Mouse (Mus musculus) T-helper 1 cell (primary cell): ENCODE results near the gene Ptpn11.

Experiments used
- in situ Hi-C: fragments of 300-600 bp; cut with MboI, MseI; formaldehyde crosslinking; loops from one replicate; pipeline ENCODE4 v1.15.1; 2025; ENCODE audit warnings: high pct_unique_total_duplicates

The Ptpn11 gene

DNA sequence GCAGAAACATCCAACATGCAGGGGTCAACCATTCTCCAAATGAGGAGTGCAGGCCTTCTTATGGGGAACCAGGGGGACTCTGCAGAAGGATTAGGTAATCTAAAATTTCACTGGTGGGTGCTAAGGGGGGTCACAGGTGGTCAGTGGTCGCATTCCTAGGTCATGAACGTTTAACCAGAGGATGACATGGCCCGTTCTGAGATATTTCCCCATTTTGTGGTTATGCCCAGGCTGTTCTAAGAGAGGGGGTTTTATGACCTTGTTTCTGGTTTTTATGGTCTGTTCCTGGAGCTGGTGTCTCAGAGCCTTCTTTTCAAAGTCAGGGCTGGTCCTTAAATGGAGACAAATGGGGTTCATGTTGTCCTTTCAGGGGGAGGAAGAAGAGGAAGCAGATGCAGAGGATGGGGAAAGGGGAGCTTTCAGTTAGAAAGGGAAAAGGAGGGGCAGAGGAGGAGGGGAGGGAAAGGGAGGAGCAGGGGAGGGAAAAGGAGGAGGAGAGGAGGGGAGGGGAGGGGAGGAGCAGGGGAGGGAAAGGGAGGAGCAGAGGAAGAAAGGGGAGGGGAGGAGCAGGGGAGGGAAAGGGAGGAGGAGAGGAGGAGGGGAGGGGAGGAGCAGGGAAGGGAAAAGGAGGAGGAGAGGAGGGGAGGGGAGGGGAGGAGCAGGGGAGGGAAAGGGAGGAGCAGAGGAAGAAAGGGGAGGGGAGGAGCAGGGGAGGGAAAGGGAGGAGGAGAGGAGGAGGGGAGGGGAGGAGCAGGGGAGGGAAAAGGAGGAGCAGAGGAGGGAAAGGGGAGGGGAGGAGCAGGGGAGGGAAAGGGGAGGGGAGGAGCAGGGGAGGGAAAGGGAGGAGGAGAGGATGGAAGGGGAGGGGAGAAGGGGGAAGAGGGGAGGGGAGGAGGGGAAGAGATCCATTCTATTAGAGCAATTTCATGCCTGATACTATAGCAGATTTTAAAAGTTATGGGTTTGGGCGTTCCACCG, 66.7 kb downstream of the Ptpn11 start:
- in situ Hi-C loops = no loop called here

- in situ Hi-C loops = no loop called here
Measured at GRCm38 (mm10) chr5:121123399-121123798, 67.8 kb downstream of the Ptpn11 start.

GRCm38 (mm10) chr5:121122577-121122976, 68.6 kb downstream of the Ptpn11 start:
- in situ Hi-C loops = no loop called here

DNA sequence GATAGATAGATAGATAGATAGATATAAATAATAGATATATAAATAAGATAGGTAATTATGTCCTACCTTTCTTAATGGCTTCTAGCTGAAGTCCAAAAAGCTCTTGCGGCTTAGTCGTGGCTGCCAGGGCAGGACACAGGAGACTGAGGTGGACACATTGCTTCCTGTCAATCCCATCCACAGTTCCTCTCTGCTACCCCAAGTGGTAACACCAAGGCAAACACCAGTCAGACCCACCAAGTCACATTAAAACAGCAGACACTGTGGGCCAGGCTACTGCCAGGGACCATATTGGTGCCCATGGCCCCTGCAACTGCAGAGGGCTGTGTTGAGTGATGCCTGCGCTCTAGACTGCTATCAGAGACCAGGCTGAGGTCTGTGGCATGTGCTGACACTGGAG, 69.2 kb downstream of the Ptpn11 start:
- in situ Hi-C loops = no loop called here

DNA sequence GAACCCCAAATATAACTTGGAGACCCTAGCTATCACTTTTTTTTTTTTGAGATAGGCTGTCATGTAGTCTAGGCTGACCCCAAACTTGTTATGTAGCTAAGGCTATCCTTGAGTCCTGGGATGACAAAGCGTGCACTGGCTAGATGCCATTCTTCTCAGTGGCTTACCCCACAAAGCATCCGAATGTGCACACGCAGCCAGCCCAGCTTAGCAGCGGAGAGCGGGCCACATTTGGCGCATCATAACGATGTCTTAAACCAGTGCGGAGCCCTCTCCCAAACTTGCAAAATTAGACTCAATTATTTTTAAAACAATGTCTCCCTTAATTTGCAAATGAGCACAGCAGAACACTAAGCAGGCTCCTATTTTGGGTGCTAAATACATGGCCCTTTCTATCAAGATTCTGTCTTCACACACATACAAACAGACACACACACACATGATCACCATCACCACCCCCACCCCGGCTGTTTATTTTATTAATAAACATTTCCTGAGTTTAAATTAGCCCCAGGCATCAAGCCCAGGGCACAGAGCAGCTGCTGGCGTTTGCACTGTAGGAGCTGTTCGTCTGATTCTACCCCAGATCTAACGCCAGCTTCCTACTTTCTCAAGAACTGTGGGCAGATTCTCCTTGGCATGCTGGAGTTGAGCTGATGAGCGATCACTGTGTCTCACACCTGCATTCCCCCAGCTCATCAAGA, 71.7 kb downstream of the Ptpn11 start:
- in situ Hi-C loops = no loop called here

DNA sequence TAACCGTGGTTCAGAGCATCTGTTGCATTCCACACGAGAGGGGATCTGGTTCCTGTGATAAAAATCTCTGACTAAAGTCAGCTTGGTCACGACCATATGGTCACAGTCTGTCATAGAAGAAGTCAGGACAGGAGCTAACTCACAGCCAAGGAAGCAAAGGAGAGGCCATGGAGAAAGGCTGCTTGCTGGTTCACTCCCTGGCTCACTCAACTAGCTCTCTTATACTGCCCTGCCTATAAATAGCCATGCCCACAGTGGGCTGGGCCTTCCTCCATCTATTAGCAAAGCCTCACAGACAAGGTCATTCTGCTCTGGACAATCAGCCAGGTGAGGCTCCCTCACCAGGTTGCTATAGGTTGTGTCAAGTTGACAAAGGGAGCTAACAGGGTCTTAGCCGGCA, 72.9 kb downstream of the Ptpn11 start:
- in situ Hi-C loops = no loop called here

DNA sequence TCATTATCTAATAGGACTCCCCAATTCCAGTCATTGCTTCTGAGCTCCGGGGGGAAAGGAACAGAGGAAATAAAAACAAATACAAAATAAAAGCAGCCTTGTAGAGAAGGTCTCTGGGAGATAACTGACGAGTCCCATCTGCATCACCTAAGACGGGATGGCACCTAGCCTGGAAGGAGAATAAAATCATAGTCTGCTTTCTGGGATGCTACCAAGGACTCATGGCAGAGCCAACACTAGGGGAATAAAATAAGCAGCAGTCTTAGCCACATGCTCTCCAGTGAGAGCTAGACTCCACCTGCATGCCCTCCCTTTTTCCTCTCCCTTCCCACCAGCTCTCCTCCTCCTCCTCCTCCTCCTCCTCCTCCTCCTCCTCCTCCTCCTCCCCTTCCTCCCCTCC, 74.3 kb downstream of the Ptpn11 start:
- in situ Hi-C loops = no loop called here

- in situ Hi-C loops = no loop called here
Measured at GRCm38 (mm10) chr5:121115391-121116157, 75.6 kb downstream of the Ptpn11 start.

DNA sequence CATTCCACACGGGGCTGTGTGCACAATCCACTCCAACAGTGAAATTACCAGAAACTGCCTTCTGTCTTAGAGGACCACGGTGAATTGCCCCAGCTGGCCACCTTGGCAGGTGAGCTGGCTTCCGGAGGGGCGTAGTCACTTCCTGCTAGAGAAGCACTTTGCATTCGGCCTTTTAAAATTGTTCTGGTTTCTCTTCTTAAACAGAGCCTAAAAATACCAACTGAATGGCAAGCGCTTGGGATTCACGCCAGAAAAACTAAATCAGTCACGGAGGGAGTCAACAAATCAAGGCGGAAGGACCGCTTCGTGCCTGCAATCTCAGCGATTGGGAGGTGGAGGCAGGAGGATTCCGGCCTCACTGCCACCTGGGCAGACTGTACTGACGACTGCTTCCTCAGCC, 77.0 kb downstream of the Ptpn11 start:
- in situ Hi-C loops = no loop called here

GRCm38 (mm10) chr5:121112390-121112789, 78.8 kb downstream of the Ptpn11 start:
- in situ Hi-C loops = no loop called here

- in situ Hi-C loops = no loop called here
Measured at GRCm38 (mm10) chr5:121111106-121111915, 79.9 kb downstream of the Ptpn11 start.

DNA sequence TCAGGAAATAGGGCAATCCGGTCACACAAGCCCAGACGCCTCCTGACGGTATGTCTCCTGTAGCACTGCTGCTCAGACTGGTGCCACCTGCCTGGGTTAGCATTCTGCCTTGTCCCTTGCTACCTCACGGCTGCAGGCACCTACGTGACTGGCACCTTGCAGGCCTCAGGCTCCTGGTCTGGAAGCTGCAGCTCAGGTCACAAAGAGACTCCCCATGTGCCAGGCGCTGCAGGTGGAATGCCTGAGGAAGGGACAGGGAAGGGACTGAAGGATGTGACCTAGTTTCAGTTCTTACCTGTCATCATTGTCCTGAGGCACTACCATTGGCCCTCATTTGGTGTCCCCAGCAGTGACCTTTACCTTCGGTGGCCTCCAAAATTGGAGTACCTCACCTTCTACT, 82.0 kb downstream of the Ptpn11 start:
- in situ Hi-C loops = no loop called here

- in situ Hi-C loops = no loop called here
Measured at GRCm38 (mm10) chr5:121106913-121107312, 84.3 kb downstream of the Ptpn11 start.

DNA sequence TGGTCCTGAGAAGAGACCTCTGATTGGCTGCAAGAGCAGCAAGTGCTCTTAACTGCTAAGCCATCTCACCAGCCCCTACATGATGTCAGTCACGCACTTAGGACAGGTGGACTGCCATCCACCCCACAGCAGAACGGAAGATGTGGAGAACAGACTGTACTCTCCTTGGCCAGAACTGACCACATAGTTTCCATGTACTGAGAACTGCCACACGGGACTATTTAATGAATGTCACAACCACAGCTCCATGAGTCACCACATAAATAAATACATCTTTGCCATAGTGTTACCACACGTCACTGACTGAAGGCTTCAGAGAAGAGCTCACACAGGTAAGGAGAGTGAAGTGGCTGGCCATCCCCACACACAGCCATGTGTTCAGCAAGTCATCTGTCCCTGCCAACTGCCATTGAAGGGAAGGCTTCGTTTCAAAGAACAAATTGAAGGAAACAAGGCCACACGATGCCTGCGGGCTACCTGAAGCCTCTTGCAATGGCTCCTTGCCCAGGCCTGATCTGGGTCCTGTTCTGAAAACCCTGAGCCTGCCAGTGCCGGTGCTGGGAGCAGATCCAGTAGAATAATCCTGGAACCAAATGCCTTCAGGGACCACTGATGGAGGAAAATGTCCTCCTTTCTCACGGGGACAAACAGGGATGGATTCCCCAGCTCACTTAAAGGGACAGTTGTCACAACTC, 90.2 kb downstream of the Ptpn11 start:
- in situ Hi-C loops = no loop called here

- in situ Hi-C loops = no loop called here
Measured at GRCm38 (mm10) chr5:121100095-121100494, 91.1 kb downstream of the Ptpn11 start.

- in situ Hi-C loops = no loop called here
Measured at GRCm38 (mm10) chr5:121097970-121098369, 93.2 kb downstream of the Ptpn11 start.

DNA sequence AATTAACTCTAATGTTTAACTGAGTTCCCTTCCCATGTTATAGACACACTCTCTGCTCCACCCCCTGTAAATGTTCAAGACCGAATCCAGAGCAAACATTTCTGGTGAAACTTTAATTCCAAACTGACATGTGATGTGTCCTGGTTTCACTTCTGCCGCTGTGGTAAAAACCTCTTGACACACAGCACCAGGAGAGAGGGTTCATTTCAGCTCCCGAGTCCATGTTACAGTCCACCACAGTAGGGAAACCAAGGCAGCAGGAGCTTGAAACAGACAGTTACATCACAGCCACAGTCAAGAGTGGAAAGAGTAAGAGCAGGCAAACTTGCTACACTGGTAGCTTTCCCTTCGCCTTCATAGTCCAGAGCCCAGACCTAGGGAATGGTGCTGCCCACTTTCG, 94.5 kb downstream of the Ptpn11 start:
- in situ Hi-C loops = no loop called here

GRCm38 (mm10) chr5:121093281-121093680, 97.9 kb downstream of the Ptpn11 start:
- in situ Hi-C loops = no loop called here

GRCm38 (mm10) chr5:121089660-121090059, 101.5 kb downstream of the Ptpn11 start:
- in situ Hi-C loops = no loop called here

DNA sequence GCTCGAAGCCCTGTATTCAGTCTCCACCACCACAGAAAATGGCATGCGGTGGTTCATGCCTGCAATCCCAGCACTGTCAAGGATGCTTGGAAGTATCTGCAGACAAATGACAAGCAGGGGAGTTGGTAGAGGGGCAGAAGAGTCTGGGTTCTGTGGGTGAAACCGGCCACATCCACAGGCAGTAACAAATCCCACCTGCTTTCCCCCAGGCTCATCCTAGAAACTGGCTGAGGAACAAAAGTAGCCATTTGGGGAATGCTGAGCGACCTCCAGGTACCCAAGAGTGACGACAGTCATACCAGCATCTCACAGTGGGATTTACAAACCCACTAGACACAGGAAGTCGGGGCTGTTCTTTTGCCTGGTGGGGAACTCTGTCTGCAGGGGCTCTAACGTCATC, 103.5 kb downstream of the Ptpn11 start:
- in situ Hi-C loops = no loop called here

DNA sequence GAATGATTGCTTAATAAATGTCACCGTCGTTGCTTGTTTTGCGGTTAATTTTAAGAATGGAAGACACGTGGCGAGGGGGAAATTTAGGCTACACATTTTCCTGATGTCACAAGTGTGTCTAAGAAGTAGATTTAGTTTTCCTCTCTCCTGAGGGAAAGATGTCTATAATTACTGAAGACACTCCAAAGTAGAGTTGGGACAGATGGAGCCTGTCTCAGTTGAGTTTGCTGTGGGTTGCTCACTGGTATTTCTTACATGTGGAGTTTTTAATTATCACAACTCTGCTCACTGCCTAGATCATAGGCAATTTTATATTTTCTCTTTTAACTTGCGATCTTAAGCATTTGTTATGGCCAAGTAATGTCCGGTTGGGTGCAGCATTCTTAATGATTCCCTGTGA, 108.6 kb downstream of the Ptpn11 start:
- in situ Hi-C loops = no loop called here
